Mouse (Mus musculus): ENCODE results near the gene Usp17lc. TPM values are rescaled to one million over a fixed set of nuclear protein-coding genes. Genes with fewer than 3 reads are reported as not detected.
"Not testable (repeated sequence)": the region's sequence is repeated elsewhere in the genome, so short reads cannot be mapped to it uniquely, and the experiment has no call there.

Usp17lc gene
- total RNA-seq (2022) = not detected

- DNase-seq (ENCODE audit: low spot score in 2 of 2) = not testable (repeated sequence)
These were observed at the start of gene Usp17lc for GRCm38 (mm10) chr7:103414772-103415171. TSS of gene Usp17lc (plus strand) at chr7:103415072.

GRCm38 (mm10) chr7:103386077-103386476, 28.8 kb upstream of the Usp17lc start, which contains the start of gene Olfr603:
TSS of gene Olfr603 (minus strand) at chr7:103386177.
- DNase-seq (ENCODE audit: low spot score in 2 of 2) = no peak

- no peak for DNase-seq (ENCODE audit: low spot score in 2 of 2)
These were observed 17.1 kb upstream of the Usp17lc start for GRCm38 (mm10) chr7:103397758-103398157.

- DNase-seq (ENCODE audit: low spot score in 2 of 2) = no peak
These were observed 15.9 kb upstream of the Usp17lc start for GRCm38 (mm10) chr7:103398981-103399380.

GRCm38 (mm10) chr7:103406521-103407055, 8.3 kb upstream of the Usp17lc start:
- not testable (repeated sequence) for DNase-seq (ENCODE audit: low spot score in 2 of 2)

- no peak for DNase-seq (ENCODE audit: low spot score in 2 of 2)
These were observed 30.5 kb downstream of the Usp17lc start, which contains the start of gene Olfr605 for GRCm38 (mm10) chr7:103445339-103445738. TSS of gene Olfr605 (minus strand) at chr7:103445439.

GRCm38 (mm10) chr7:103448746-103449145, 33.9 kb downstream of the Usp17lc start, which contains the start of gene Olfr606:
TSS of gene Olfr606 (plus strand) at chr7:103449046.
- no peak for DNase-seq (ENCODE audit: low spot score in 2 of 2)

GRCm38 (mm10) chr7:103460590-103460989, 45.7 kb downstream of the Usp17lc start:
- DNase-seq (ENCODE audit: low spot score in 2 of 2) = no peak

Small RNAs within 50 kb of the gene (microRNA-seq; reads per million reads assigned to microRNA genes)
- gene Gm25774 = not detected

Other genes with a start within 250 kb of the Usp17lc start
- not detected for gene Olfr591, start 236.7 kb upstream of the Usp17lc start, total RNA-seq (2022)
- not detected for gene Olfr592, start 230.3 kb upstream of the Usp17lc start, total RNA-seq (2022)
- gene Olfr593, start 203.2 kb upstream of the Usp17lc start, total RNA-seq (2022) = not detected
- gene Olfr594, start 198.1 kb upstream of the Usp17lc start, total RNA-seq (2022) = not detected
- not detected for gene Usp17ld, start 162.6 kb upstream of the Usp17lc start, total RNA-seq (2022)
- not detected for gene Olfr596, start 109.4 kb upstream of the Usp17lc start, total RNA-seq (2022)
- gene Olfr597, start 98.8 kb upstream of the Usp17lc start, total RNA-seq (2022) = not detected
- not detected for gene Olfr598, start 91.5 kb upstream of the Usp17lc start, total RNA-seq (2022)
- not detected for gene Olfr599, start 79.2 kb upstream of the Usp17lc start, total RNA-seq (2022)
- gene Olfr600, start 65.4 kb upstream of the Usp17lc start, total RNA-seq (2022) = not detected
- not detected for gene Olfr601, start 52.4 kb upstream of the Usp17lc start, total RNA-seq (2022)
- not detected for gene Olfr603, start 28.9 kb upstream of the Usp17lc start, total RNA-seq (2022)
- not detected for gene Olfr605, start 30.4 kb downstream of the Usp17lc start, total RNA-seq (2022)
- gene Olfr606, start 34.0 kb downstream of the Usp17lc start, total RNA-seq (2022) = not detected
- gene Olfr607, start 49.1 kb downstream of the Usp17lc start, total RNA-seq (2022) = not detected
- gene Olfr608, start 54.8 kb downstream of the Usp17lc start, total RNA-seq (2022) = not detected
- not detected for gene Olfr609, start 83.0 kb downstream of the Usp17lc start, total RNA-seq (2022)
- gene Olfr610, start 97.0 kb downstream of the Usp17lc start, total RNA-seq (2022) = not detected
- gene Olfr611, start 105.8 kb downstream of the Usp17lc start, total RNA-seq (2022) = not detected
- not detected for gene Olfr612, start 127.6 kb downstream of the Usp17lc start, total RNA-seq (2022)
- not detected for gene Olfr613, start 133.0 kb downstream of the Usp17lc start, total RNA-seq (2022)
- not detected for gene Olfr615, start 141.0 kb downstream of the Usp17lc start, total RNA-seq (2022)
- not detected for gene Olfr616, start 154.1 kb downstream of the Usp17lc start, total RNA-seq (2022)
- not detected for gene Olfr617, start 158.0 kb downstream of the Usp17lc start, total RNA-seq (2022)
- gene Olfr618, start 175.0 kb downstream of the Usp17lc start, total RNA-seq (2022) = not detected
- gene Olfr619, start 185.5 kb downstream of the Usp17lc start, total RNA-seq (2022) = not detected
- gene Olfr620, start 197.5 kb downstream of the Usp17lc start, total RNA-seq (2022) = not detected
- gene Olfr622, start 227.6 kb downstream of the Usp17lc start, total RNA-seq (2022) = not detected
- gene Olfr623, start 248.6 kb downstream of the Usp17lc start, total RNA-seq (2022) = not detected